Mouse (Mus musculus): ENCODE data around the gene Exd2. TPM values are rescaled to one million over a fixed set of nuclear protein-coding genes. Genes with fewer than 3 reads are reported as not detected.
"Not testable (repeated sequence)": the region's sequence is repeated elsewhere in the genome, so short reads cannot be mapped to it uniquely, and the experiment has no call there.

Gene Exd2
- polyA plus RNA-seq, 1 experiment from 2014 or later: 40.6 TPM

DNA sequence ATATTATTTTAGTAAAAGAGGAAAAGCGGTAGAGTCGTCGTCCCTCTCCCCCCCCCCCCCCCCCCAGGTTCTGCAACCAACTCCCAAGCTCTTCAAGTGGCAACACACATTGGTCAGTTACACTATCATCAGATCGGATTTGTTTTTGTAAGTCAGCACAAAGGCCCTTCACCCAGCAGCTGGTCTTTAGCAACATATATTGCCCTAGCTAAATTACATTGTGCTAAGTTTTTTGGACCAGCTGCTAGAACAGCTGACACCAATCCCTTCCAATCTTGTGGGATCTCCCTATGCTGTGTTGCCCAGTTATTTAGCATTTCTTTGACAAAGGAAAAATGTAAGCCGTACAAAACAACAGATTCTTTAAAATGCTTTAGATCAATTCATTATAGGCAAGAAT, 4.9 kb upstream of the Exd2 start:
- 77% methylated on average over 5 of the region's 5 CpGs for WGBS
- DNase-seq (ENCODE audit: low spot score): no peak
- H3K4me1 ChIP-seq (replicated peaks): no peaks in the 10 kb centered on the region

DNA sequence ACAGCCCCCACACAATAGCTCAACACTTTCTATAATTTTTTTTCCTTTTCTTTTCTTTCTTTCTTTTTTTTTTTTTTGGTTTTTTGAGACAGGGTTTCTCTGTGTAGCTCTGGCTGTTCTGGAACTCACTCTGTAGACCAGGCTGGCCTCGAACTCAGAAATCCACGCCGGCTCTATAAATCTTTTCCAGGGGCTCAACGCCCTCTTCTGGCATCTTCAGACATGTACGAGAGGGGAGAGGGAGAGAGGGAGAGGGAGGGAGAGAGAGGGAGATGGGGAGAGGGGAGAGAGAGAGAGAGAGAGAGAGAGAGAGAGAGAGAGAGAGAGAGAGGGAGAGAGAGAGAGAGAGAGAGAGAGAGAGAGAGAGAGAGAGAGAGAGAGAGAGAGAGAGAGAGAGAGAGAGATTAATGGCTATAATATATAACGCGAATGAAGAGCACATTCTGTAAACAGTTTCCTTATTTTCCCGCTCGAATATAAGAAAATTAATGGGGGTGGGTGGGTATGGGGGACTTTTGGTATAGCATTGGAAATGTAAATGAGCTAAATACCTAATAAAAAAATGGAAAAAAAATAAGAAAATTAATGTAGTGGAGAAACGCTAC, 501 bp upstream of the Exd2 start:
- not testable (repeated sequence) for DNase-seq (ENCODE audit: low spot score)
- peak overlapping the region; percentile 94 for H3K27ac ChIP-seq

More for the DNA sequence above, 4.9 kb upstream of the Exd2 start:
- Histone ChIP-seq H3K27ac (no peak overlapping the region), H3K9me3 (no peaks in the 10 kb centered on the region), H3K4me3 (no peak overlapping the region), H3K36me3 (no peaks in the 10 kb centered on the region), H3K27me3 (ENCODE audit: insufficient read depth, poor library complexity, severe bottlenecking) (no peaks in the 10 kb centered on the region)

GRCm38 (mm10) chr12:80463666-80464269, 873 bp downstream of the Exd2 start:
- no peaks in the 10 kb centered on the region for H3K9me3 ChIP-seq
- H3K36me3 ChIP-seq: 0 out of 2 replicates have a peak, but pooled peaks cover 5% of the 10 kb centered on the region
- H3K27ac ChIP-seq: peak overlapping the region; percentile 94
- peaks cover 8% of the 10 kb centered on the region for H3K4me1 ChIP-seq (replicated peaks)
- peak overlapping the region; percentile 83 for H3K4me3 ChIP-seq
- no peaks in the 10 kb centered on the region for H3K27me3 ChIP-seq (ENCODE audit: insufficient read depth, poor library complexity, severe bottlenecking)
- 10% methylated on average over 17 of the region's 17 CpGs for WGBS
- no peak for DNase-seq (ENCODE audit: low spot score)

More for the DNA sequence above, 501 bp upstream of the Exd2 start:
- not testable (repeated sequence) for H3K9me3 ChIP-seq; H3K4me1 ChIP-seq (replicated peaks); H3K36me3 ChIP-seq; H3K27me3 ChIP-seq (ENCODE audit: insufficient read depth, poor library complexity, severe bottlenecking)
- peak overlapping the region; percentile 83 for H3K4me3 ChIP-seq
- WGBS: 11% methylated on average over 10 of the region's 10 CpGs

GRCm38 (mm10) chr12:80470206-80470605, 7.3 kb downstream of the Exd2 start:
- DNase-seq (ENCODE audit: low spot score): no peak
- Histone ChIP-seq H3K27ac (no peak overlapping the region), H3K27me3 (ENCODE audit: insufficient read depth, poor library complexity, severe bottlenecking) (no peaks in the 10 kb centered on the region), H3K4me1 (replicated peaks) (no peaks in the 10 kb centered on the region), H3K9me3 (no peaks in the 10 kb centered on the region), H3K4me3 (no peak overlapping the region), H3K36me3 (0 out of 2 replicates have a peak, but pooled peaks cover 5% of the 10 kb centered on the region)
- 94% methylated on average over 2 of the region's 2 CpGs for WGBS

DNA sequence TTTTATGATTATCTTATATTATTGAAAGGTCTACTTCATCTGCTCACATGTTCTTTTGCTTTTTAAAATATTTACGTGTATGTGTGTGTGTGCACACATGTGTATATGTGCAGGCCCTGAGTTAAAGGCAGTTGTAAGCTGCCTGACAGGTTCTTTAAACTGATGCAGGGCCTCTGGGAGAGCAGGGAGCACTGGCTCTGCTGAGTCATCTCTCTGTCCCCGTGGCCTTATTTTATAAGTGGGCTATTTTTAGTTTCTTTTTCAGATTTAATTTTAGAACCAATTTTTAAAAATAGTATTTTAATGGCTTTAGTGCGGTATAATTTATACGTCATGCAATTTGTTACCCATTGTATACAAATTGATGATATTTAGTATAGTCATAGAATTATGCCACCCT, 9.0 kb downstream of the Exd2 start:
- H3K4me3 ChIP-seq: no peak overlapping the region
- 86% methylated on average over 4 of the region's 4 CpGs for WGBS
- no peak for DNase-seq (ENCODE audit: low spot score)

DNA sequence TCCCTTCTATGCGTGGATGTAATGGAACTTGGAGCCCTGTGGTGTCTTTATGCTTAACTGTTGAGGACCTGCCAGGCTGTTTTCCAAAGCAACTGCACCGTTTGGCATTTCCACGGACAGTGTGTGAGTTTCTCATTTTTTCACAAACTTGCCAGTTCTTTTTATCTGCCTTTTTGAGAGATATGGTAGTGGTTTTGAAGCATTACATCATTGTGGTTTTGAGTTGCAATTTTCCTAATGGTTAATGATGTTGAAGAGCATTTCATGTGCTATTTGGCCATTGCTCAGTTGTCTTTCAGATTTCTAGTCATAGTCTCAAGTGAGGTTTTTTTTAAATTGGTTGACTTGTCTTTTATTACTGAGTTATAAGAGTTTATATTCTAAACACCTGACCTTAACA, 10.8 kb downstream of the Exd2 start:
- Histone ChIP-seq H3K27ac (no peak overlapping the region), H3K27me3 (ENCODE audit: insufficient read depth, poor library complexity, severe bottlenecking) (no peaks in the 10 kb centered on the region), H3K4me3 (no peak overlapping the region), H3K4me1 (replicated peaks) (no peaks in the 10 kb centered on the region), H3K9me3 (no peaks in the 10 kb centered on the region), H3K36me3 (peaks cover 14% of the 10 kb centered on the region)
- WGBS: 84% methylated on average over 3 of the region's 3 CpGs
- no peak for DNase-seq (ENCODE audit: low spot score)

More for the DNA sequence above, 9.0 kb downstream of the Exd2 start:
- Histone ChIP-seq H3K27me3 (ENCODE audit: insufficient read depth, poor library complexity, severe bottlenecking) (no peaks in the 10 kb centered on the region), H3K27ac (no peak overlapping the region), H3K4me1 (replicated peaks) (no peaks in the 10 kb centered on the region), H3K9me3 (no peaks in the 10 kb centered on the region), H3K36me3 (peaks cover 17% of the 10 kb centered on the region)

- 86% methylated on average over 3 of the region's 3 CpGs for WGBS
- no peaks in the 10 kb centered on the region for H3K27me3 ChIP-seq (ENCODE audit: insufficient read depth, poor library complexity, severe bottlenecking)
- no peak for DNase-seq (ENCODE audit: low spot score)
- H3K36me3 ChIP-seq: peaks cover 58% of the 10 kb centered on the region
- H3K9me3 ChIP-seq: no peaks in the 10 kb centered on the region
- H3K4me1 ChIP-seq (replicated peaks): 0 out of 2 replicates have a peak, but pooled peaks cover 3% of the 10 kb centered on the region
- H3K27ac ChIP-seq: no peak overlapping the region
- H3K4me3 ChIP-seq: no peak overlapping the region
Measured at GRCm38 (mm10) chr12:80479986-80480385, 17.1 kb downstream of the Exd2 start.

- H3K27me3 ChIP-seq (ENCODE audit: insufficient read depth, poor library complexity, severe bottlenecking): no peaks in the 10 kb centered on the region
- H3K4me3 ChIP-seq: no peak overlapping the region
- H3K27ac ChIP-seq: no peak overlapping the region
- DNase-seq (ENCODE audit: low spot score): no peak
- H3K9me3 ChIP-seq: no peaks in the 10 kb centered on the region
- 0 out of 2 replicates have a peak, but pooled peaks cover 5% of the 10 kb centered on the region for H3K4me1 ChIP-seq (replicated peaks)
- peaks cover 74% of the 10 kb centered on the region for H3K36me3 ChIP-seq
- WGBS: 72% methylated on average over 3 of the region's 3 CpGs
Measured at GRCm38 (mm10) chr12:80483397-80483796, 20.5 kb downstream of the Exd2 start.

DNA sequence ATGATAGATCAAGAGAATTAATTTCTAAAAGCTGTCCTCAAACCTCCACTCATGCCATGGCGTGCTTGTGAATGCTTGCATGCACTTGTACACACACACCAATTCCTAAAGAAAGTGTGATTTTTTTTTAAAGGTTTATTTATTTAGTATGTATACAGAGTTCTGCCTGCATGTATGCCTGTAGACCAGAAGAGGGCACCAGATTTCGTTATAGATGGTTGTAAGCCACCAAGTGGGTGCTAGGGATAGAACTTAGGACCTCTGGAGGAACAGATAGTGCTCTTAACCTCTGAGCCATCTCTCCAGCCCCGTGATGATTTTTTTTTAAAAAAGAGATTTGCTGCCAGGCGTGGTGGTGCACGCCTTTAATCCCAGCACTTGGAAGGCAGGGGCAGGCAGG, 30.4 kb downstream of the Exd2 start:
- no peaks in the 10 kb centered on the region for H3K4me1 ChIP-seq (replicated peaks)
- no peak for DNase-seq (ENCODE audit: low spot score)
- no peaks in the 10 kb centered on the region for H3K9me3 ChIP-seq
- no peaks in the 10 kb centered on the region for H3K27me3 ChIP-seq (ENCODE audit: insufficient read depth, poor library complexity, severe bottlenecking)
- 95% methylated on average over 5 of the region's 5 CpGs for WGBS
- H3K36me3 ChIP-seq: peaks cover 69% of the 10 kb centered on the region
- no peak overlapping the region for H3K4me3 ChIP-seq
- no peak overlapping the region for H3K27ac ChIP-seq

- Histone ChIP-seq H3K27me3 (ENCODE audit: insufficient read depth, poor library complexity, severe bottlenecking) (no peaks in the 10 kb centered on the region), H3K27ac (no peak overlapping the region), H3K9me3 (no peaks in the 10 kb centered on the region), H3K36me3 (peaks cover 45% of the 10 kb centered on the region), H3K4me1 (replicated peaks) (no peaks in the 10 kb centered on the region), H3K4me3 (no peak overlapping the region)
- 83% methylated on average over 1 of the region's 1 CpGs for WGBS
- no peak for DNase-seq (ENCODE audit: low spot score)
Measured at GRCm38 (mm10) chr12:80495691-80496090, 32.8 kb downstream of the Exd2 start.

DNA sequence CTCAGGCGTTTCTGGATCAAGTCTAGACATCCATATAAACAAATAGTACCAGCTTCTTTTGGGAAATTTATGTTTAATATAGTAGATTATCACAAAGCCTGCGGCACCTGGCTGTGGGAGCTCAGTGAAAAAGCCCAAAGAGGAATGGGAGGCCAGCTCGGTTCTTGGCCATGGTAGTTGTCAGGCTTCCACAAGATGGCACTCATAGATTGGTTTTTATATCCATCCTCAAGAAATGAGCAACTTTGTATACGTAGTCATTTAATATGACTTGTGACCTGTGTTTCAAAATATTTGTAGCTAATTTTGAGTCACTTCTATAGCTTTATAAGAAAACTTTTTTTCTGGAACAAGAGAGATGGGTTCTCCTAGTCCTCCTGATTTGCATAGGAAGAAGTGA, 35.5 kb downstream of the Exd2 start:
- H3K4me1 ChIP-seq (replicated peaks): no peaks in the 10 kb centered on the region
- no peak overlapping the region for H3K4me3 ChIP-seq
- H3K9me3 ChIP-seq: no peaks in the 10 kb centered on the region
- peaks cover 22% of the 10 kb centered on the region for H3K36me3 ChIP-seq
- WGBS: 63% methylated on average over 4 of the region's 4 CpGs
- H3K27ac ChIP-seq: no peak overlapping the region
- DNase-seq (ENCODE audit: low spot score): no peak
- H3K27me3 ChIP-seq (ENCODE audit: insufficient read depth, poor library complexity, severe bottlenecking): no peaks in the 10 kb centered on the region

- Histone ChIP-seq H3K36me3 (peaks cover 15% of the 10 kb centered on the region; the same call in 1 of the 2 replicates), H3K27me3 (ENCODE audit: insufficient read depth, poor library complexity, severe bottlenecking) (no peaks in the 10 kb centered on the region), H3K4me1 (replicated peaks) (no peaks in the 10 kb centered on the region), H3K27ac (no peak overlapping the region), H3K9me3 (no peaks in the 10 kb centered on the region), H3K4me3 (no peak overlapping the region)
- 56% methylated on average over 1 of the region's 1 CpGs for WGBS
- DNase-seq (ENCODE audit: low spot score): no peak
Measured at GRCm38 (mm10) chr12:80500506-80500905, 37.6 kb downstream of the Exd2 start.

DNA sequence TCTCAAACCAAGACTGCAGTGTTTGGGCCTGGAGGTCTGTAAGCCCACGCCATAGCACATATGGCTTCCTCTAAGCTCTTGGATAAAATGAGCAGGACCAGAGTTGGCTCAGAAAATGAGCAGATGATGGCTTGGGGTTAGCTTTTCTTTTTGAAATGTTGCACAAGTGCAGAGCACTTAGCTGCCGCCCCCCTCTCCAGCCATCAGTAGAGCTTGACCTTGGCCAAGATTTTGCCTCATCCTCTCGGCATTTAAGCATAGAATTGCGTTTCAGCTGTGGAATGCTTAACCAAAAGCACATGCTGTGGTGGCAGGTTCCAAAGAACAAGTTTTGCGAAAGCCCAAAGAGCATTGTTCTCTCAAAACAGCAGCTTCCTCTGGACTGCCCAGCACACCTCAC, 41.8 kb downstream of the Exd2 start:
- H3K27ac ChIP-seq: no peak overlapping the region
- H3K36me3 ChIP-seq: 0 out of 2 replicates have a peak, but pooled peaks cover 3% of the 10 kb centered on the region
- peaks cover 19% of the 10 kb centered on the region for H3K4me1 ChIP-seq (replicated peaks)
- DNase-seq (ENCODE audit: low spot score): no peak
- WGBS: 79% methylated on average over 5 of the region's 5 CpGs
- H3K27me3 ChIP-seq (ENCODE audit: insufficient read depth, poor library complexity, severe bottlenecking): no peaks in the 10 kb centered on the region
- no peaks in the 10 kb centered on the region for H3K9me3 ChIP-seq
- H3K4me3 ChIP-seq: no peak overlapping the region
